Mouse (Mus musculus) layer of hippocampus, adult 2 months (tissue): ENCODE measurements around the gene Chn2. TPM values are rescaled to one million over a fixed set of nuclear protein-coding genes. Genes with fewer than 3 reads are reported as not detected.
A peak's percentile ranks its signal among the peaks of the same experiment; 100 is the strongest.

ENCODE experiments used
- DNase-seq, 2 experiments: peaks; one replicate each; pipeline ENCODE4 v3.0.0; 2022; ENCODE audit warnings: low spot score in 2 of 2
- H3K27ac ChIP-seq: fragments of 200-600 bp; 2 replicates; pipeline ENCODE4 v1.8.1; 2022
- H3K4me3 ChIP-seq: fragments of 200-600 bp; 2 replicates; pipeline ENCODE4 v1.8.1; 2022; ENCODE audit warnings: mild to moderate bottlenecking
- CTCF ChIP-seq: fragments of 200-600 bp; conservative IDR thresholded peaks from 2 replicates; pipeline ENCODE4 v1.8.1; 2022; ENCODE audit warnings: antibody characterized with exemption, mild to moderate bottlenecking, moderate library complexity
- total RNA-seq, 2 experiments: library from RNA; stranded (reverse); gene quantifications; 2 replicates each; pipeline ENCODE4 v1.2.3; 2021

Chn2 gene
- total RNA-seq, 2 experiments from 2014 or later: 16.0 to 19.7 TPM

GRCm38 (mm10) chr6:54332203-54332602 lies 292.8 kb downstream of the Chn2 start:
- H3K4me3 ChIP-seq: no peak overlapping the region
- no peak for DNase-seq
- no peak overlapping the region for H3K27ac ChIP-seq
- no peak for TF ChIP-seq CTCF

DNA sequence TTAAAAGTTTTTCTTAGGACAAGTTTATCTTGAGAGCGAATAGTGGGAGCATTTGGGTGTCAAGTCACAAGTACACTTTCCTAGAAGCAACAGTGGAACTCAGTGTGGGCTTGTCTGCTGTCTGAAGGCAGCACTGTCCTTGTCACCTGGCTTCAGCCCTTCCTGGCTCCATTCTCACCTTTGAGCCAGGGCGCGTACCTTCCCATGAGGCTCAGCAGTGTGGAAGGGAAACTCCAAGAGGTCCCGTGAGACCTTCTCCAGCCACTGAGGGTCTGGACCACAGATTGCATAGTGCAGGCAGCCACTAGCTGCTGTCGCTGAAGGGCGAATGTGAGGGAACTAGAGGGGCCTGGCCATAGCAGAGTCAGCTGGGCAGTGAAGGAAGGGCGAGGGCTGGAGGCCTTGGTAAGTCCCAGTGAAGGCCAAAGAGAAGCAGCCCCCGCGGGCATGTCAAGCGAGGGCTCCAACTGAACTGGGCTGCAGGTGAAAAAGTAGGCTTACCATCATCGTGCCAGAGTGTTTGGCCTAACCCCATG lies 293.8 kb downstream of the Chn2 start:
- no peak overlapping the region for H3K27ac ChIP-seq
- no peak for DNase-seq
- H3K4me3 ChIP-seq: no peak overlapping the region
- TF ChIP-seq CTCF: no peak

GRCm38 (mm10) chr6:54333652-54334396 lies 294.5 kb downstream of the Chn2 start:
- DNase-seq: no peak
- H3K4me3 ChIP-seq: no peak overlapping the region
- no peak; the same call in 1 of the 2 replicates for TF ChIP-seq CTCF
- H3K27ac ChIP-seq: no peak overlapping the region

DNA sequence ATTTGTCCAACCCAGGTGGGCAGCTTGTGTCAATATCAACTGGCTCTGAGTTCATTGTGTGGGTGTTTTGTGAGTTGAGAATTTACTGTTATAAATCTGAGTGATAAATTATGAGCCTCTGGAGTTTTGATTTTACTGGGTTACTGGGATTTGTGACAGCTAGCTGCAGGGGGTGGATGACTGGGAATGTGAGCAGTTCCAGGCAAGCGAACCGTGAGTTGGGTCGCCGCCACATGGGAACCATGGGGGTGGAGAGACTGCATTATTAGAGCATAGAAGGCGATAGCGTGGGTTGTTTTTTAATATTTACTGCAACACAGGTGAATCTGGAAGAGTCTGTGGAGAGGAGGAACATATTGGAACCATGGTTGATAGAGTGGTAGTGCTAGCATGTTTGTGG lies 298.0 kb downstream of the Chn2 start:
- Histone ChIP-seq H3K27ac (no peak overlapping the region), H3K4me3 (no peak overlapping the region)
- TF ChIP-seq CTCF: no peak
- DNase-seq: peak; percentile 61 to 63

- no peak for TF ChIP-seq CTCF
- no peak overlapping the region for H3K4me3 ChIP-seq
- no peak overlapping the region for H3K27ac ChIP-seq
- DNase-seq: no peak
These were observed 301.8 kb downstream of the Chn2 start for GRCm38 (mm10) chr6:54341133-54341532.

GRCm38 (mm10) chr6:54342223-54342622 lies 302.9 kb downstream of the Chn2 start:
- no peak for DNase-seq
- Histone ChIP-seq H3K27ac (no peak overlapping the region), H3K4me3 (no peak overlapping the region)
- no peak for TF ChIP-seq CTCF

Other genes with a start within 250 kb of the Chn2 start
- 10 to 100 TPM; 32.2 to 35.7 TPM for gene Tril, start 218.7 kb upstream of the Chn2 start, total RNA-seq
- gene Cpvl, start 60.9 kb upstream of the Chn2 start, total RNA-seq: not detected